Mouse (Mus musculus): ENCODE measurements around the gene Atp1a1. TPM values are rescaled to one million over a fixed set of nuclear protein-coding genes. Genes with fewer than 3 reads are reported as not detected.
A peak's percentile ranks its signal among the peaks of the same experiment; 100 is the strongest.

Gene Atp1a1
- total RNA-seq (2021) = 100 to 1,000 TPM; 455 to 471 TPM
- long read RNA-seq, experiment 1, transcript Atp1a1-201 (23 exons, 3,679 nt) = major isoform, 33 of 62 reads
- long read RNA-seq, experiment 1, partial matches to known transcripts = 16 of 62 reads
- long read RNA-seq, experiment 1, other reads (novel, unspliced or antisense) = 12 of 62 reads
- long read RNA-seq, experiment 2, transcript Atp1a1-201 (23 exons, 3,679 nt) = major isoform, 39 of 78 reads
- long read RNA-seq, experiment 2, partial matches to known transcripts = 19 of 78 reads
- long read RNA-seq, experiment 2, other reads (novel, unspliced or antisense) = 20 of 78 reads

- DNase-seq (ENCODE audit: low spot score in 2 of 2) = peak; percentile 97 to 99
These were observed at the start of gene Atp1a1 for GRCm38 (mm10) chr3:101604550-101605223. Atp1a1 (minus strand) TSS chr3:101604684.

- peak; percentile 33 to 58 for DNase-seq (ENCODE audit: low spot score in 2 of 2)
These were observed 49.0 kb upstream of the Atp1a1 start for GRCm38 (mm10) chr3:101653446-101653845.

- DNase-seq (ENCODE audit: low spot score in 2 of 2) = peak in 1 of 2 experiments; percentile 40
These were observed 48.5 kb upstream of the Atp1a1 start for GRCm38 (mm10) chr3:101652967-101653366.

- DNase-seq (ENCODE audit: low spot score in 2 of 2) = no peak
These were observed 45.8 kb upstream of the Atp1a1 start for GRCm38 (mm10) chr3:101650328-101650727.

GRCm38 (mm10) chr3:101649271-101649670, 44.8 kb upstream of the Atp1a1 start:
- no peak for DNase-seq (ENCODE audit: low spot score in 2 of 2)

GRCm38 (mm10) chr3:101648096-101648793, 43.8 kb upstream of the Atp1a1 start:
- DNase-seq (ENCODE audit: low spot score in 2 of 2) = no peak

- no peak for DNase-seq (ENCODE audit: low spot score in 2 of 2)
These were observed 42.3 kb upstream of the Atp1a1 start for GRCm38 (mm10) chr3:101646806-101647205.

- DNase-seq (ENCODE audit: low spot score in 2 of 2) = no peak
These were observed 41.2 kb upstream of the Atp1a1 start for GRCm38 (mm10) chr3:101645569-101646106.

- DNase-seq (ENCODE audit: low spot score in 2 of 2) = no peak
These were observed 39.7 kb upstream of the Atp1a1 start for GRCm38 (mm10) chr3:101644062-101644802.

GRCm38 (mm10) chr3:101643264-101643663, 38.8 kb upstream of the Atp1a1 start:
- no peak for DNase-seq (ENCODE audit: low spot score in 2 of 2)

GRCm38 (mm10) chr3:101638223-101638622, 33.7 kb upstream of the Atp1a1 start:
- no peak for DNase-seq (ENCODE audit: low spot score in 2 of 2)

- DNase-seq (ENCODE audit: low spot score in 2 of 2) = no peak
These were observed 32.0 kb upstream of the Atp1a1 start for GRCm38 (mm10) chr3:101636510-101636909.

- DNase-seq (ENCODE audit: low spot score in 2 of 2) = no peak
These were observed 31.6 kb upstream of the Atp1a1 start for GRCm38 (mm10) chr3:101636086-101636485.

GRCm38 (mm10) chr3:101634141-101634900, 29.8 kb upstream of the Atp1a1 start:
- DNase-seq (ENCODE audit: low spot score in 2 of 2) = no peak

- DNase-seq (ENCODE audit: low spot score in 2 of 2) = peak in 1 of 2 experiments; percentile 59
These were observed 23.8 kb upstream of the Atp1a1 start for GRCm38 (mm10) chr3:101628255-101628654.

GRCm38 (mm10) chr3:101624287-101624686, 19.8 kb upstream of the Atp1a1 start:
- DNase-seq (ENCODE audit: low spot score in 2 of 2) = no peak

- no peak for DNase-seq (ENCODE audit: low spot score in 2 of 2)
These were observed 14.5 kb upstream of the Atp1a1 start for GRCm38 (mm10) chr3:101619017-101619416.

- no peak for DNase-seq (ENCODE audit: low spot score in 2 of 2)
These were observed 14.0 kb upstream of the Atp1a1 start for GRCm38 (mm10) chr3:101618505-101618904.

GRCm38 (mm10) chr3:101617451-101617850, 13.0 kb upstream of the Atp1a1 start:
- DNase-seq (ENCODE audit: low spot score in 2 of 2) = no peak

- no peak for DNase-seq (ENCODE audit: low spot score in 2 of 2)
These were observed 12.5 kb upstream of the Atp1a1 start for GRCm38 (mm10) chr3:101617007-101617406.
